Mouse (Mus musculus) embryo, embryonic 10 days (tissue): ENCODE measurements around the gene 1700001J03Rik.
"Not testable (repeated sequence)": the region's sequence is repeated elsewhere in the genome, so short reads cannot be mapped to it uniquely, and the experiment has no call there.

Source experiments
- DNase-seq: peaks from one replicate; pipeline ENCODE4 v3.0.0-alpha.2; 2015; ENCODE audit warnings: low spot score

1700001J03Rik gene

DNA sequence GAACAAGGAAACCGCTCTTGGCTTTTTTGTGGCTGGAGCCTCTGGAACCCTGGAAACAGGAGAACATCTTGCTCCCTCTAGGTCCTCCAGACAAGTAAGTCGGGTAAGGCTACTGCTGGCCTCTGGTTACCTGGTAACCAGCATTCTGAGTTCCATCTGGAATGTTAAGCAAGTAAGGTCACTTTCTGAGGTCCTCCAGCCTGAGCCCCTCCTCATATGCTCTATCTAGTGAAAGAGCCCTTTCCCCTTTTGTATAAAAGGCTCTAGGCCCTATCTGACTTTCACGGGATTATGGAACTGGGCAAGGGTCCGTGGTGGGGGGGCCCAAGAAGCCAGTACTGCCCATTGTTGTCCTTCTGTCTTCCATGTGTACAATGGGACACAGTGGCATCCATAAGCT is at the start of gene 1700001J03Rik:
1700001J03Rik (minus strand) TSS at position 101 of the 400 bp plus-strand sequence.
- not testable (repeated sequence) for DNase-seq

GRCm38 (mm10) chr5:146234336-146234735 is 49.2 kb upstream of the 1700001J03Rik start:
- DNase-seq, result no peak

- no peak for DNase-seq
These were observed 47.7 kb upstream of the 1700001J03Rik start for GRCm38 (mm10) chr5:146232816-146233215.

- no peak for DNase-seq
These were observed 47.1 kb upstream of the 1700001J03Rik start for GRCm38 (mm10) chr5:146232056-146232675.

DNA sequence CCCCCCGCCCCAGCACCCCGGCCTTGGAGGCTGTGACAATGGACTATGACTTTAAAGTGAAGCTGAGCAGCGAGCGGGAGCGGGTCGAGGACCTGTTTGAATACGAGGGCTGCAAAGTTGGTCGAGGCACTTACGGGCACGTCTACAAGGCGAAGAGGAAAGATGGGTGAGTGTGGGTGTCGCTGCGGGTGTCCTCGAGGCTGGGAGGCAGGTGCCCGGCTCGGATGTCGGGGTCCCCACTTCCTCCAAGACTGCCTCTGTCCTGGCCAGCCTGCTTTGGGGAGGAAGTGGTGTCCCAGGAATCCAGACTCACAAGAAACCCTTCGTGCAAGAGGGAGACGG is 46.5 kb upstream of the 1700001J03Rik start:
- DNase-seq, result peak; percentile 24

DNA sequence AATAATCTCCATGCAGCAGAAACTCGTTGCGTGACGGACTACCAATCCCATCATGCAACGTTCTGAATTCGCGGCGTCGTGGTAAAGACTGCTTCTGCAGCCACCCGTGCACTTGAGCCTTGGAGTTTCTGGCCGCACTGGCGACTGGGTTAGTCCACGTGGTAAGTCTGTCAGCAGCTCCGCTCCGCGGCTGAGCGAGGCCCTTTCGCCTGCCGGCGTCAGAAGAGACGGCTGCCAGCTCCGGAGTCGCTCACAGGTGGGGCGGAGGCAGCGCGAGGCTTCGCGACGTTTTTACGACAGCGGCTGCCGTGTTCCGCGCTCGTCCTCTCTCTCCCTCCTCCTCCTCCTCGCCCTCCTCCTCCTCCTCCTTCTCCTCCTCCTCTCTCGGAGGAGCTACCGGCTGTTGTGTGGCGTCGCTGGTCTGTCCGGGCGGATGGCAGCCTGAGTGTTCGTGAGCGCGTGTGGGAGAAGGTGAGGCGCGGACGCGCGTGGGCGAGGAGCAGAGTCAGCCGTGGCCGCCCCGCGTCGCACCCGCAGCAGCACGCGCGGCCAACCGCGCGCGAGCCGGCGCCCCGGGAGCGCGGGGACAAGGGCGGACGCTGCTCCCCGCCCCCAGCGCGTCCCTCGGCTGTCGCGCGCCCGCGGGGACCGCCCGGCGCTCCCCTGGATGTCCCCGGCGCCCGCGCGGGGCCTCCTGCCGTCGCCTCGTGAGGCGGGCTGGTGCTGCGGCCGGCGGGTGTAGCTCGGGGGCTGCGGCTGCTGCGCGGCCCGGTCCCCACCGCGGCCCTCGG is 46.0 kb upstream of the 1700001J03Rik start, which contains the start of gene Cdk8:
Cdk8 (plus strand) TSS at position 367 of the 791 bp plus-strand sequence.
- peak; percentile 98 for DNase-seq

GRCm38 (mm10) chr5:146229869-146230650 is 45.0 kb upstream of the 1700001J03Rik start:
- DNase-seq, result no peak

DNA sequence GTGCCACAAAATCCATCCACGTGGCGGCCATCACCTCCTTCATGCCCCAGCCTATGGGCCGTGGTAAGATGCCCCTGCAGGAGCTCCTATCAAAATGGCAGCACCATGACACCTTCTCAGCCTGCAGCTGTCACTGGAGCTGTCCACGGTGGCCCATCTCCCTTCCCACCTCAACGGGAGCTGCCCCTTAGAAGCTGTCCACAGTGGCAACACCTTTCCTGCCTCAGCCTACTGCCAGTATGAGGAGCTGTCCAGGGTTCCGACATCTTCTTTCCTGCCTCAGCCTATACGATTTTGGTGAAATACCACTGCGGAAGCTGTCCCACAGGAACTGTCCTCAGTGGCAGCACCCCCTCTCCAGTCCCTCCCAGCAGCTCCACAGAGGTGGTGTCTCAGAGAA is 42.4 kb upstream of the 1700001J03Rik start:
- DNase-seq, result no peak

DNA sequence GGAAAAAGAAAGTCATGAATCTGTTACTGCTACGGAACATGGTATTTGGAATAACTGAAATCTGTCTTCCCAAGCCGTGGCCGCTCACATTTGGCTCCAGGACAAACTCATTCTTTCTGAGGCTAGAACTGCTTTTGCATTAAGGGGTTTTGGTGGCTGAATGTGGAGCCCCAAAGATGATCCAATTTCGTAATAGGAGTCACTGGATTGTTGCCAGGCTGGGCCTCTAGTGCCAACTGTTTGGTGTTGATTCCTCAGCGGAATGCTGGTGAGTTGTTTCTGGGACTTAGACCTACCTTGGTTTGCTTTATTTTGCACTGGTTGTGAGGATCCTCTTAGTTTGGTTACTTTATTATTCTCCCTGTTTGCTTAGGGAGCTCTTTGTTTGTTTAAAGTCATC is 38.7 kb upstream of the 1700001J03Rik start:
- no peak for DNase-seq

GRCm38 (mm10) chr5:146221722-146222121 is 36.6 kb upstream of the 1700001J03Rik start:
- no peak for DNase-seq

DNA sequence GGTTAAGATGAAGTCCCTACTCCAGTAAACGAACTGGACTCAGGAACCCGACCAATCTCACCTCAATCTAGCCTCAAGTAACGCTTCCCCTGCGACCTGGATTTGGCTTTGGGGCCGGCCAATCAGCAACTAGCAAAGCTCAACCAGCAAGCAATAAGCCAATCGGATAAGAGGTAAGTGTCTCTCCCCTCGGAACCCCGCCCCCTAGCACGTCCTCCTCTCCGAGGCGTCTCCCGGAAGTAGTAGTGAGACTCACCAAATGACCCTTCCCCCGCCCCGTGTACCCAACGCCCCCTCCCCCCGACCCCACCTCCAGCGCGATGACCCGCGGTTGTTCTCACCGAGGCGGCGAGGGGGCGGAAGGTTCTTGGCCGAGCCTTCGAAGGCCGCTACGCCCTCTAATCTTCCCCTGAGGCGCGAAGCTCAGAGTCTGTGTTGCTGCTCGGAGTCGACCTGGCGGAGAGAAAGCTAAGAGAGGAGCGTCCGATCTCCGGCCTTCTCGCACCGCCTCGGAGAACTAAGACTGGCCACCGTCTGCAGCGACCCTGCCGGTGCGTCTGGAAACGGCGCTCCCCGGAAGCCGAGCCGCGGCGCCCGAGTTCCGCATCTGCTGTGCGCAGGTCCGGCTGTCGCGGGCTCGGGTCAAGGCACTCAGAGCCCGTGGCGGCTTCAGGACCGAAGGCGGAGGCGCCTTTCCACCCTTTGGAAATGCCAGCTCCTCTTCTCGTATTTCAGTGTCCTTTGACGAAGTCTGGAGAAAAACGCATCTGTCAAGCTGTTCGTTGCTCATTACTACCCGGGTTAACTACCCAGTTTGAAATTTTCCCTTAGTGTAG is 36.0 kb upstream of the 1700001J03Rik start, which contains the start of gene Rnf6:
Rnf6 (minus strand) TSS at position 677 of the 836 bp plus-strand sequence.
- DNase-seq, result peak; percentile 94

- no peak for DNase-seq
These were observed 35.4 kb upstream of the 1700001J03Rik start for GRCm38 (mm10) chr5:146220501-146220878.

DNA sequence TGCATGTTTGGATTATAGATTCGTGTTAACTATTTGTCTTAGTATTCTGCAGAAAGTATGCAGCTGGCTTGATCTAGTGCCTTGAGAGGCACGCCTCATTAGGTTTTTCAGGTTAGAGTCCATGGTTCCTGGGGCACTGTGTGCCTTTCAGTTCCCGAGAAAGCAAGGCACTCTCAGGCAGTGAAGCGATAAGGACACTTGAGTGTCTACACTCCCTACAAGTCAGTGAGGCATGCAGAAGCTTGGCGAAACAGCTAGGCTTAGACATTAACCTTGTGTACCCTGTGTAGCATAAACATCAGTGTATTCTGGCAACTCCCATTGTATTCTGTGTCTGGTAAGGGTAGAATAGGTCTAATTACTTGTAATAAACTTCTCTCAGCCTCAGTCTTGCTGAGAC is 20.4 kb upstream of the 1700001J03Rik start:
- DNase-seq, result no peak

DNA sequence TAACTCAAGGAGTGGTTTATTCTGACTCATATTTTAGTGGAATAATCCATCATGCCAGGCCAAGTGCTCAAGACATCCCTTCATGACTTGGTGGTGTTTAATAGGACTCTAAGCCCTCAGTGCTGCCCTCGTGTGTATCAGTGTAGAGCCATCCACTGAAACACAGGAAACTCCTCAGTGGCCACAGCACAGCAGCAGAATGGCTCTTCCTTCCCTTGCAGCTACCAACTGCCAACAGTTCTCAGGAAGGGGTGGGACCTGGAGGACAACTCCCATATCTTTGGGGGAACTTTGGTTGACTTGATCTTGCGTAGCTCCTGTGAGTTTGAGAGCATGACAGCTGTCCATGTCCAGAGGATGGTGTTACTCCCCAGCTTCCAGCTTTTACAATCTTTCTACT is 18.8 kb upstream of the 1700001J03Rik start:
- no peak for DNase-seq

GRCm38 (mm10) chr5:146200580-146200979 is 15.5 kb upstream of the 1700001J03Rik start:
- DNase-seq, result no peak

DNA sequence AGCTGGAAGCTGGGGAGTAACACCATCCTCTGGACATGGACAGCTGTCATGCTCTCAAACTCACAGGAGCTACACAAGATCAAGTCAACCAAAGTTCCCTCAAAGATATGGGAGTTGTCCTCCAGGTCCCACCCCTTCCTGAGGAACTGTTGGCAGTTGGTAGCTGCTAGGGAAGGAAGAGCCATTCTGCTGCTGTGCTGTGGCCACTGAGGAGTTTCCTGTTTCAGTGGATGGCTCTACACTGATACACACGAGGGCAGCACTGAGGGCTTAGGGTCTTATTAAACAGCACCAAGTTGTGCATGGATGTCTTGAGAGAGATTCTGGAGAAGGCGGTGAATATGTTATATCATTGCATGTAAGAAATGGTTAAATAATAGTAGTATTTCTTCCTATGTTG is 14.4 kb upstream of the 1700001J03Rik start:
- no peak for DNase-seq

GRCm38 (mm10) chr5:146199073-146199472 is 14.0 kb upstream of the 1700001J03Rik start:
- no peak for DNase-seq

DNA sequence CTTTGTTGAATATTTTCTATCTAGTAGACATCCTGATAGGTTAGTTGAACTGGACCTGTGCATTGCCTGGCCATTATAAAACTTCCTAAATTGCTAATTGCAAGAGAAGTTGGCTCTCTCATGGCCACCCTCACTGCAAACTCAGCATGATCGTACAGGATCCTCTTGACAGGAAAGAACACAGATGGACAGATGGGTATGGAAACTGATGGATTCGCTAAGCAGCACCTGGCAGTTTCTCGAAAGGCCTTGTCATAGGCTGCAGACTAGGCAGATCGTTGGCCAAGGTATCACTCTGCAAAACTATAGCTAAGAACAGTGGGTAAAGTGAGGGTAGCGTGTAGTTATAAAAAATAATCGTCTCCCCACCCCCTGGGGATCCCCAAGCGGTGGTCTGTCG is 8.3 kb upstream of the 1700001J03Rik start:
- DNase-seq, result no peak

GRCm38 (mm10) chr5:146190501-146191269 is 5.6 kb upstream of the 1700001J03Rik start:
- no peak for DNase-seq

DNA sequence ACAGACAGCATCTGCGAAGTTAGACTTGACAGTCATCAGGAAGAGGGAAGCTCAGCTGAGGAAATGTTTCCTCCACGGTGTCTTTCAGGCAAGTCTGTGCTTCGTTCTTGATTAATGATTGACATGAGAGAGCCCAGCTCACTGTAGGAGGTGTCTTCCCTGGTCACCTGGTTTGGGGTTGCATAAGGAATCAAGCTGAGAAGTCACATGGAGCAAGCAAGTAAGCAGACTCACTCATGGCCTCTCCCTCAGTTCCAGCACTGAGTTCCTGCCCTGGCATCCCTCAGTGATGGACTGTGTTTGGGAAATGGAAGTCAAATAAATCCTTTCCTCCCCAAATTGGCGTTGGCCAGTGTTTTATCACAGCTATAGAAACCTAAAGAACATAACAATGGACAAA is 5.0 kb upstream of the 1700001J03Rik start:
- DNase-seq, result no peak

DNA sequence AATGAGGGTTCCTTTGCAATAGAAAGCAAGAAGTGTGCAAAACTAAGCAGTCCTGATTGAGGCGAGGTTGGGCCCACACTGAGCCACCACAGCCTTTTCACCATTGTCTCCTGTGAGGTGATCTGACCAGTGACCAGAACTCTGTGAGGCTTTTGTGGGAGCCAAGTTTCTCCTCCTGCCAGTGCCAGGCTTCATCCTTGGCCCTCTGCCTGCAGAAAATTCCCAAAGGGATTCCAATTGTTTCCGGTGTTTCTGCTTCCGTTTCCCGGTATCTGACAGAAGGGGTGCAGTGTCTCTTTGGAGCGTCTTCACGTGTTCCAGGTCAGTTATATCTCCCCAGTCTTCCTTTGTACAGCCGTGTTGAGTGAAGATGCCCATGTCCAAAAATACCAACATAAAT is 3.6 kb upstream of the 1700001J03Rik start:
- DNase-seq, result no peak
